Mouse (Mus musculus) limb, embryonic 14.5 days (tissue): ENCODE data around the gene Ak1. TPM values are rescaled to one million over a fixed set of nuclear protein-coding genes. Genes with fewer than 3 reads are reported as not detected.

ENCODE experiments used
- ATAC-seq: fragments of 200-750 bp; cut with Nextera tagmentation; 2 replicates; pipeline ENCODE4 v1.8.0; 2017; ENCODE audit warnings: low read depth, moderate number of reproducible peaks, moderate TSS enrichment; ENCODE audit not compliant: low FRiP score
- DNase-seq: peaks from one replicate; pipeline ENCODE4 v3.0.0-alpha.2; 2015; ENCODE audit warnings: low spot score
- H3K27ac ChIP-seq: fragments of 300-500 bp; sonication (generic); replicated peaks from 2 replicates; pipeline ENCODE4 v1.5.1; 2014; ENCODE audit warnings: low read depth, mild to moderate bottlenecking, low read length, moderate library complexity, mixed read lengths
- H3K27me3 ChIP-seq: fragments of 300-500 bp; sonication (generic); 2 replicates; pipeline ENCODE4 v1.6.1; 2014; ENCODE audit warnings: low read length, mixed read lengths; ENCODE audit not compliant: control insufficient read depth, insufficient read depth
- H3K36me3 ChIP-seq: fragments of 300-500 bp; sonication (generic); 2 replicates; pipeline ENCODE4 v1.6.1; 2014; ENCODE audit warnings: mild to moderate bottlenecking, low read length, moderate library complexity, mixed read lengths; ENCODE audit not compliant: control insufficient read depth, insufficient read depth
- H3K4me1 ChIP-seq: fragments of 300-500 bp; sonication (generic); 2 replicates; pipeline ENCODE4 v1.6.1; 2014; ENCODE audit warnings: antibody characterized with exemption, low read length, mixed read lengths; ENCODE audit not compliant: control insufficient read depth, insufficient read depth
- H3K4me2 ChIP-seq: fragments of 300-500 bp; sonication (generic); replicated peaks from 2 replicates; pipeline ENCODE4 v1.6.1; 2014; ENCODE audit warnings: low read depth, mild to moderate bottlenecking, low read length, moderate library complexity; ENCODE audit not compliant: severe bottlenecking
- H3K4me3 ChIP-seq: fragments of 300-500 bp; sonication (generic); replicated peaks from 2 replicates; pipeline ENCODE4 v1.5.1; 2014; ENCODE audit warnings: low read length
- H3K9ac ChIP-seq: fragments of 300-500 bp; sonication (generic); 2 replicates; pipeline ENCODE4 v1.6.1; 2014; ENCODE audit warnings: mild to moderate bottlenecking, low read depth, low read length, moderate library complexity; ENCODE audit not compliant: severe bottlenecking
- H3K9me3 ChIP-seq: fragments of 300-500 bp; sonication (generic); 2 replicates; pipeline ENCODE4 v1.6.1; 2016; ENCODE audit warnings: low read length; ENCODE audit not compliant: control insufficient read depth
- POLR2A ChIP-seq: fragments of 200-500 bp; IDR thresholded peaks from 2 replicates; pipeline ENCODE4 v1.8.0; 2012; ENCODE audit warnings: inconsistent platforms, mild to moderate bottlenecking, moderate library complexity, borderline replicate concordance; ENCODE audit not compliant: insufficient read depth, insufficient read length; ENCODE audit errors: extremely low read depth
- WGBS: fragments of 180-500 bp; shearing (Covaris S2); extraction: QIAGEN DNeasy Blood & Tissue Kit; methylation state at CpG from one replicate; pipeline ENCODE4 v1.1.7; 2014; 5-methylcytosine and 5-hydroxymethylcytosine counted together
- polyA plus RNA-seq, 2 experiments: library from polyadenylated mRNA; depleted of rRNA in 1 of 2; stranded (reverse) in 1 of 2; unstranded in 1 of 2; fragments of >200 nt; fragmentation: Nextera tagmentation in 1 of 2; extraction: Ambion mirVana in 1 of 2; gene quantifications; 2 replicates each; pipeline versions ENCODE4 v1.2.1 to v1.2.3; 2012 to 2014

The Ak1 gene
- polyA plus RNA-seq, 2 experiments = 26.7 to 56.2 TPM

DNA sequence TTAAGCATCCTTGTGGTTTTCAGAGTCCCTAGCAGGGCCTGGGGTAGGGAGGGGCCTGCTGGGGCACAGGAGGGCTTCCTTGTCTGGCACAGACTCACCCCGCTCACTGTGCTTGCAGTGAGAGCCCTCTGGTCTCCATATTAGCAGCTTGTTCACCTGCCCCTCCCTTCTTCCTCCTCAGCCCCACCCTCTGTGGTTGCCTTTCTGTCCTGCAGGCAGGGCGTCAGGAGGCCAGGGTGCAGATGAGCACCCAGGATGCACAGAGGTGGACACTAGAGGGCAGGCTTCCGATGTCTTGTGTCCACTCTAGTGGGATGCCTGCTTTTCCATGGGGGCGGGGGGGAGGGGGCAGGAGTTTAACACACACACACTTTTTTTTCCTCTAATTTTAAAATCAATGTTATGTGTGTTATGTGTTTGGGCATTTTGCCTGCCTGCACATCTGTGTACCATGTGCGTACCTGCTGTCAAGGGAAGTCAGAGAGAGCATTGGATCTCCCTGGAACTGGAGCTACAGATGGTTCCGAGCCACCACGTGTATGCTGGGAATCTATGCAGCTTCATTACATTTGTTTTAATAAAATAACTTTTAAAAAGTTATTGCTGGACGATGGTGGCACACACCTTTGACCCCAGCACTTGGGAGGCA lies 20.0 kb upstream of the Ak1 start:
- ATAC-seq = peak; percentile 58; the same call in 1 of the 2 replicates
- Histone ChIP-seq H3K4me2 (no peak overlapping the region), H3K4me3 (no peak overlapping the region), H3K27me3 (no peaks in the 10 kb centered on the region), H3K27ac (peak overlapping the region; percentile 50; the same call in 1 of the 2 replicates), H3K36me3 (peaks cover 16% of the 10 kb centered on the region), H3K4me1 (peaks cover 12% of the 10 kb centered on the region; the same call in 1 of the 2 replicates), H3K9me3 (no peaks in the 10 kb centered on the region), H3K9ac (peak overlapping the region; percentile 32; the same call in 1 of the 2 replicates)
- no peak for TF ChIP-seq POLR2A
- no peak for DNase-seq
- WGBS = 24% methylated on average over 8 of the region's 8 CpGs

DNA sequence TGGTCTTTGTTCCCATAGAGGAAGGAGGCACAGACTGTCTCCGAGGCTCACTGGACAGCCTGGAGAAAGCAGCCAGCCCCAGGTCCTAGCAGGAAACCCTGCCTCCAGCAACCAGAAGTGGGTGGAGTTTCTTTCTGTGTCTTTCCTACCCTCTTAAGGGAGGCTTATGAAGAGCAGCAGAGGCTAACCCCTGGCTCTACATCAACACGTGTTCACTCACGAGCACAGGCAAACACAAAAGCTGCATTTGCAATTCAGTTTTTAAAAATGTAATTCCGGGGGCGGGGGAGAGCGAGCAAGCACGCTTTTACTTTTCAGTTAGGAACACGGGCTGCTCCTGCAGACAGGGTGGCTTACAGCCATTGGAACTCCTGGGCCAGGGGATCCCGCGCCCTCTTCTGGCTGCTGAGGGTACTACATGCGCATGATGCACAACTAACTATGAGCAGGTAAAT lies 18.9 kb upstream of the Ak1 start:
- Histone ChIP-seq H3K36me3 (peaks cover 5% of the 10 kb centered on the region), H3K4me1 (peaks cover 16% of the 10 kb centered on the region), H3K9me3 (no peaks in the 10 kb centered on the region), H3K4me2 (peak overlapping the region; percentile 47), H3K4me3 (peak overlapping the region; percentile 29), H3K9ac (peak overlapping the region; percentile 22; the same call in 1 of the 2 replicates), H3K27me3 (no peaks in the 10 kb centered on the region), H3K27ac (peak overlapping the region; percentile 50)
- peak; percentile 78 for DNase-seq
- TF ChIP-seq POLR2A = no peak
- 2% methylated on average over 11 of the region's 11 CpGs for WGBS
- peak; percentile 47; the same call in 1 of the 2 replicates for ATAC-seq

DNA sequence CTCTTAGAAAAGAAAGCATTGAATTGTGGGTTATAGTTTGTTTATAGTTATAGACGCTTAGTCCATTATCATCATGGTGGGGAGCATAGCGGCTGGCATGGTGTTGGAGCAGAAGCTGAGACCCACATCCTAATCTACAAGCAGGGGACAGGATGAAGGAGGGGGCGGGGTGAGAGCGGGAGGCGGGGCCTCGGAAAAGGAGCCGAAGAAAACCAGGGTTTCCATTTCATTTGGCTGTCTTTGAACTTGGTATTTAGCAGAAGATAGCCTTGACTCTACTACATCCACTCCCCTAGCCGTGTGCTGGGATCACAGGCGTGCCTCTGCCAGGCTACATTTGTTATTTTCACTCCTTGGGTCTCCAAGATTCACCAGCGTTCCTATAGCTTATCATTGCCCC lies 16.9 kb upstream of the Ak1 start:
- Histone ChIP-seq H3K9ac (no peak overlapping the region), H3K4me1 (peaks cover 30% of the 10 kb centered on the region), H3K27me3 (no peaks in the 10 kb centered on the region), H3K36me3 (no peaks in the 10 kb centered on the region), H3K9me3 (no peaks in the 10 kb centered on the region), H3K4me3 (no peak overlapping the region), H3K27ac (no peak overlapping the region), H3K4me2 (no peak overlapping the region)
- 47% methylated on average over 10 of the region's 10 CpGs for WGBS
- no peak for TF ChIP-seq POLR2A
- ATAC-seq = no peak
- no peak for DNase-seq

DNA sequence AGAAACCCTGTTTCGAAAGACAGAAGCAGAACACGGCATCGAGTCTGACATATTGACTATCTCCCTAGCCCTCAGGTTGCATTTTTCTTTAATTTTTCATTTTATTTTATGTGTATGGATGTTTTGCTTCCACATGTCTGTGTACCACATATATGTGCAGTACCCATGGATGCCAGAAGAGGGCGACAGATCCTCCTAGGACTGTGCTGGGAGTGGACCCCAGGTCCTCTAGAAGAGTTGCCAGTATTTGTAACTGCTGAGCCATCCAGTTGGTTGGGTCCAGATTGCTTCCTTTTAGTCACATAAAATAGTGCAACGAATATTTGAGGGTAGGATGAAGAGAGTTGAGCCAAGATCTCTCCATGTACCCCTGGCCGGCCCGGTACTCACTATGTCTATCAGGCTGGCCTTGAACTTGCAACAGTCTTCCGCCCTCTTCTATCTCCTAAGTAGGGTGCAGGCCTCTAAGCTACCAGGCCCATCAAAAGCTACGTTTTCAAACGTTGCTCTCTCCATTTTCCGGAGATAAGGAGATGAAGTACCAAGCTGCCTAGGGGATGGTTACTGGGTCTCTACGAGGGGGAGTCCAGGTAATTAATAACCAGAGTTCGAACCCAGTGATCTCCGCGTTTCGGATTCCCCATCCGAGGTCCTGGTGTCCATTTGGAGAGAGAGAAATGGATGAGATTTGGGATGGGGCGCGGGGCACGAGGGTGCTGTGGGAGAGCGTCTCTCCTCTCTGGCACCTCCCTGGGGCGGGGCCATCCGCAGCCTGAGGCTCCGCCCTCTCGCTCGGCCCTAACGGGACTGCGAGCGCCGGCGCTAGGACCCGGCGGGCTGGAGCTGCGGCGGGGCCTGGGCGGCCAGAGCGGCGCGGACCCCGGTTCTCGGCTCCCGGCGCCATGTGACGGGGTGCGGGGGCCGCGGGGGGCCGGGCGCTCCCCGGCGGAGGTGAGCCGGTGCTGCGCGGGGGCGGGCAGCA lies 15.1 kb upstream of the Ak1 start:
- Histone ChIP-seq H3K4me1 (peaks cover 26% of the 10 kb centered on the region), H3K4me2 (peak overlapping the region; percentile 79), H3K27ac (peak overlapping the region; percentile 35; the same call in 1 of the 2 replicates), H3K36me3 (no peaks in the 10 kb centered on the region), H3K9me3 (no peaks in the 10 kb centered on the region), H3K9ac (peak overlapping the region; percentile 85), H3K27me3 (no peaks in the 10 kb centered on the region), H3K4me3 (peak overlapping the region; percentile 82)
- WGBS = 22% methylated on average over 28 of the region's 55 CpGs
- ATAC-seq (peak; percentile 87), DNase-seq (peak; percentile 79)
- no peak for TF ChIP-seq POLR2A
